Mouse (Mus musculus) kidney, adult 2 months (tissue): Measurements from ENCODE around the gene Grid2ip.

ENCODE experiments used
- CTCF ChIP-seq: fragments of 200-500 bp; conservative IDR thresholded peaks from 2 replicates; pipeline ENCODE4 v1.5.1; 2011; ENCODE audit warnings: low read depth, mild to moderate bottlenecking, control low read depth, low read length, moderate library complexity, mixed read lengths; ENCODE audit not compliant: insufficient read depth, insufficient read length
- POLR2A ChIP-seq: fragments of 200-500 bp; IDR thresholded peaks from one replicate; pipeline ENCODE4 v1.6.1; 2011; ENCODE audit warnings: low read depth, low read length, control low read depth

- TF ChIP-seq CTCF (no peak), POLR2A (no peak)
Measured at GRCm38 (mm10) chr5:143356017-143356416, 1.1 kb upstream of the Grid2ip start.
